In the genomic region with DNA sequence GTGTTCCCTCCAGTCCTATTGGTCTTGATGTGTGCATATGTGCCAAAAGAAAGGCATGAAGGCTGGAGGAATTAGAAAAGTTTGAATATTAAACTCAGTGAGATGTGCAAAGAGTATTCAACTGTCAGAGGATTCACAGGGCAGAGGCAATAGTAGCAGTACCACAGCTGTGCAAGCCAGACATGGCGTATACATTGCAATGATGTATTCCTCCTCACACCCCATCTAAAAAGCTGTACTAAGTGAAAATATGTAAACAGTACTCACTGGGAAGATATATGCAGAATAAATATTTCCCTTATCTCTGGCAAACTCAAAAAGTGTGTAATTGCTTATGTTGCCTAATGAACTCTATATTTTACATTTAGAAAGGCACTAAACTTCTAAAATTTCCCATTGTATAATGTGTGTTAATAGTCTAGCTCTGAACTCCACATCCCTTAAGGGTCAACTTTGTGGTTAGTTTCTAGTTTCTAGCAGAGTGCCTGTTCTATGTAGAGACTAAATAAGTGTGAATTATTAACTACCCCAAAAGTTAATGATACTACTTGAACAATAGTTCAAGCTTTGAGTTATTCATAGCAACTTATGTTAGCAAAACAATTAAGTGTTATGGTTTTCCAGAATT, we compare ENCODE assay signal across 17 mouse cellular contexts.
DNase-seq lines count a peak whose midpoint lies in the region; ATAC-seq and TF ChIP-seq lines count a peak whose summit lies in the region.
"Had no signal": no experiment of that assay in that cellular context is flagged by ENCODE, and none has a peak within 500 bp of the region (broad histone marks: within the 10 kb centered on the region; RNA-seq: fewer than 3 reads in every experiment).

No protein-coding gene starts in this region.

- H3K36me3 ChIP-seq in kidney, postnatal 0 days (ENCODE audit: insufficient read depth, low read length), result no peaks in the 10 kb centered on the region
- H3K36me3 ChIP-seq in lung, postnatal 0 days (ENCODE audit: insufficient read depth, low read length), result no peaks in the 10 kb centered on the region
- no peaks in the 10 kb centered on the region for H3K36me3 ChIP-seq in stomach, embryonic 15.5 days
- H3K36me3 ChIP-seq: forebrain, embryonic 10.5 days; heart, embryonic 13.5 days had no signal

- ATAC-seq in kidney, postnatal 0 days (replicated peaks; ENCODE audit: low FRiP score, low read depth), result no peak
- ATAC-seq in lung, postnatal 0 days, result peak; percentile 38; the same call in 1 of the 2 replicates
- peak; percentile 72; the same call in 1 of the 2 replicates for ATAC-seq in stomach, embryonic 15.5 days (ENCODE audit: insufficient read depth, low FRiP score, low read depth)
- ATAC-seq: forebrain, embryonic 14.5 days had no signal

- no peak for TF ChIP-seq CTCF in kidney, postnatal 0 days (IDR thresholded peaks at IDR 0.05; ENCODE audit: low read depth)
- TF ChIP-seq CTCF in lung, postnatal 0 days (IDR thresholded peaks at IDR 0.05), result no peak

- H3K9me3 ChIP-seq in kidney, postnatal 0 days (replicated peaks; ENCODE audit: low read length), result no peaks in the 10 kb centered on the region
- H3K9me3 ChIP-seq in lung, postnatal 0 days (ENCODE audit: low read length), result no peaks in the 10 kb centered on the region
- H3K9me3 ChIP-seq in stomach, embryonic 15.5 days, result no peaks in the 10 kb centered on the region
- H3K9me3 ChIP-seq: forebrain, embryonic 10.5 days; heart, embryonic 13.5 days had no signal

- no peak overlapping the region for H3K27ac ChIP-seq in kidney, postnatal 0 days
- no peak overlapping the region for H3K27ac ChIP-seq in lung, postnatal 0 days (ENCODE audit: low read length)
- peak overlapping the region; percentile 57; the same call in 1 of the 2 replicates for H3K27ac ChIP-seq in stomach, embryonic 15.5 days
- H3K27ac ChIP-seq: forebrain, embryonic 10.5 days; gastrocnemius, adult 2 months; heart, embryonic 13.5 days had no signal

- no peak for TF ChIP-seq EP300 in lung, postnatal 0 days (IDR thresholded peaks at IDR 0.05)

- DNase-seq in kidney, postnatal 0 days (ENCODE audit: low spot score), result peak; percentile 63
- DNase-seq in kidney, adult 9 months, result no peak
- peak; percentile 12 for DNase-seq in lung, postnatal 0 days (ENCODE audit: low spot score)
- no peak for DNase-seq in lung, postnatal 14 days
- DNase-seq in heart, adult 18-20 months, result no peak
- DNase-seq: adrenal gland, adult 2 months; adrenal gland, postnatal 25 days; cerebellum, adult 18-20 months; cerebellum, adult 9-11 months; cerebellum, postnatal 36 days; gastrocnemius, adult 2 months; gastrocnemius, postnatal 25 days; heart, postnatal 36 days had no signal

- no peak overlapping the region for H3K4me2 ChIP-seq in kidney, postnatal 0 days (ENCODE audit: low read length)
- H3K4me2 ChIP-seq in lung, postnatal 0 days (replicated peaks; ENCODE audit: low read depth, low read length), result no peak overlapping the region
- no peak overlapping the region for H3K4me2 ChIP-seq in stomach, embryonic 15.5 days
- H3K4me2 ChIP-seq: heart, embryonic 13.5 days had no signal

- no peaks in the 10 kb centered on the region for H3K4me1 ChIP-seq in kidney, postnatal 0 days (replicated peaks; ENCODE audit: insufficient read depth, low read length)
- H3K4me1 ChIP-seq in lung, postnatal 0 days (ENCODE audit: insufficient read depth, low read depth, low read length), result no peaks in the 10 kb centered on the region
- no peaks in the 10 kb centered on the region for H3K4me1 ChIP-seq in stomach, embryonic 15.5 days
- H3K4me1 ChIP-seq: forebrain, embryonic 10.5 days; heart, embryonic 13.5 days had no signal

- no peak overlapping the region for H3K4me3 ChIP-seq in kidney, postnatal 0 days (replicated peaks; ENCODE audit: low read depth, low read length)
- no peak overlapping the region for H3K4me3 ChIP-seq in lung, postnatal 0 days (ENCODE audit: low read depth, low read length)
- no peak overlapping the region for H3K4me3 ChIP-seq in stomach, embryonic 15.5 days (replicated peaks)
- H3K4me3 ChIP-seq: forebrain, embryonic 10.5 days; gastrocnemius, adult 2 months; heart, embryonic 13.5 days had no signal

- H3K27me3 ChIP-seq in kidney, postnatal 0 days (ENCODE audit: insufficient read depth, low read length), result no peaks in the 10 kb centered on the region
- no peaks in the 10 kb centered on the region for H3K27me3 ChIP-seq in lung, postnatal 0 days (replicated peaks; ENCODE audit: insufficient read depth, low read length)
- H3K27me3 ChIP-seq in stomach, embryonic 15.5 days (replicated peaks), result no peaks in the 10 kb centered on the region
- H3K27me3 ChIP-seq: heart, embryonic 13.5 days had no signal

- 58% methylated on average over 1 of the region's 1 CpGs for WGBS in kidney, postnatal 0 days
- WGBS in lung, postnatal 0 days, result 48% methylated on average over 1 of the region's 1 CpGs
- 39% methylated on average over 1 of the region's 1 CpGs for WGBS in stomach, embryonic 15.5 days

- no peak overlapping the region for H3K9ac ChIP-seq in kidney, postnatal 0 days (ENCODE audit: low read depth, low read length)
- H3K9ac ChIP-seq in lung, postnatal 0 days (replicated peaks; ENCODE audit: low read depth), result no peak overlapping the region
- H3K9ac ChIP-seq in stomach, embryonic 15.5 days, result no peak overlapping the region
- H3K9ac ChIP-seq: heart, embryonic 13.5 days had no signal

Comparison
In these comparisons a context has a peak if more than half of its experiments do, and no peak if none do; other contexts are left out.
1. DNase-seq: peak in kidney, postnatal 0 days (single experiment) and lung, postnatal 0 days (single experiment); none in kidney, adult 9 months (single experiment), lung, postnatal 14 days (single experiment) and heart, adult 18-20 months (0 of 2).